Mouse (Mus musculus): ENCODE results near the gene Spag5. TPM values are rescaled to one million over a fixed set of nuclear protein-coding genes. Genes with fewer than 3 reads are reported as not detected.

The Spag5 gene
- polyA plus RNA-seq, 1 experiment from 2014 or later = 41.7 TPM

GRCm38 (mm10) chr11:78337040-78337439 lies 35.7 kb downstream of the Spag5 start:
- no peaks in the 10 kb centered on the region for H3K4me1 ChIP-seq (ENCODE audit: insufficient read depth, low read length)
- 93% methylated on average over 8 of the region's 8 CpGs for WGBS
- ATAC-seq (ENCODE audit: low FRiP score, low TSS enrichment) = no peak
- no peaks in the 10 kb centered on the region for H3K27me3 ChIP-seq (ENCODE audit: insufficient read depth, low read length)
- H3K27ac ChIP-seq (ENCODE audit: low read length) = no peak overlapping the region
- no peaks in the 10 kb centered on the region for H3K9me3 ChIP-seq (ENCODE audit: low read length)
- peaks cover 18% of the 10 kb centered on the region for H3K36me3 ChIP-seq (ENCODE audit: insufficient read depth, low read length)
- H3K4me2 ChIP-seq (replicated peaks; ENCODE audit: low read depth, low read length) = no peak overlapping the region
- no peak overlapping the region for H3K9ac ChIP-seq (replicated peaks; ENCODE audit: low read length)
- H3K4me3 ChIP-seq (ENCODE audit: low read length) = no peak overlapping the region

- Histone ChIP-seq H3K9me3 (ENCODE audit: low read length) (no peaks in the 10 kb centered on the region), H3K4me3 (ENCODE audit: low read length) (no peak overlapping the region)
Measured at GRCm38 (mm10) chr11:78341702-78342101, 40.4 kb downstream of the Spag5 start.

GRCm38 (mm10) chr11:78343381-78344327 lies 42.3 kb downstream of the Spag5 start, which contains the start of gene Unc119:
Gene Unc119 (plus strand): TSS chr11:78343482.
- peak; percentile 73 for ATAC-seq (ENCODE audit: low FRiP score, low TSS enrichment)
- Histone ChIP-seq H3K4me3 (ENCODE audit: low read length) (peak within 1 kb of the TSS; percentile 75), H3K4me2 (replicated peaks; ENCODE audit: low read depth, low read length) (peak within 1 kb of the TSS; percentile 80), H3K9me3 (ENCODE audit: low read length) (no peaks in the 10 kb centered on the region), H3K9ac (replicated peaks; ENCODE audit: low read length) (peak within 1 kb of the TSS; percentile 77), H3K27ac (ENCODE audit: low read length) (peak within 1 kb of the TSS; percentile 67), H3K36me3 (ENCODE audit: insufficient read depth, low read length) (peaks cover 11% of the 10 kb centered on the region; the same call in 1 of the 2 replicates), H3K27me3 (ENCODE audit: insufficient read depth, low read length) (no peaks in the 10 kb centered on the region), H3K4me1 (ENCODE audit: insufficient read depth, low read length) (peaks cover 31% of the 10 kb centered on the region)
- under 1% methylated on average over 60 of the region's 66 CpGs for WGBS

More at GRCm38 (mm10) chr11:78341702-78342101, 40.4 kb downstream of the Spag5 start:
- no peaks in the 10 kb centered on the region for H3K27me3 ChIP-seq (ENCODE audit: insufficient read depth, low read length)
- peaks cover 10% of the 10 kb centered on the region for H3K36me3 ChIP-seq (ENCODE audit: insufficient read depth, low read length)
- no peak overlapping the region for H3K27ac ChIP-seq (ENCODE audit: low read length)
- no peak for ATAC-seq (ENCODE audit: low FRiP score, low TSS enrichment)
- peaks cover 28% of the 10 kb centered on the region for H3K4me1 ChIP-seq (ENCODE audit: insufficient read depth, low read length)
- no peak overlapping the region for H3K4me2 ChIP-seq (replicated peaks; ENCODE audit: low read depth, low read length)
- H3K9ac ChIP-seq (replicated peaks; ENCODE audit: low read length) = no peak overlapping the region
- 73% methylated on average over 12 of the region's 12 CpGs for WGBS

DNA sequence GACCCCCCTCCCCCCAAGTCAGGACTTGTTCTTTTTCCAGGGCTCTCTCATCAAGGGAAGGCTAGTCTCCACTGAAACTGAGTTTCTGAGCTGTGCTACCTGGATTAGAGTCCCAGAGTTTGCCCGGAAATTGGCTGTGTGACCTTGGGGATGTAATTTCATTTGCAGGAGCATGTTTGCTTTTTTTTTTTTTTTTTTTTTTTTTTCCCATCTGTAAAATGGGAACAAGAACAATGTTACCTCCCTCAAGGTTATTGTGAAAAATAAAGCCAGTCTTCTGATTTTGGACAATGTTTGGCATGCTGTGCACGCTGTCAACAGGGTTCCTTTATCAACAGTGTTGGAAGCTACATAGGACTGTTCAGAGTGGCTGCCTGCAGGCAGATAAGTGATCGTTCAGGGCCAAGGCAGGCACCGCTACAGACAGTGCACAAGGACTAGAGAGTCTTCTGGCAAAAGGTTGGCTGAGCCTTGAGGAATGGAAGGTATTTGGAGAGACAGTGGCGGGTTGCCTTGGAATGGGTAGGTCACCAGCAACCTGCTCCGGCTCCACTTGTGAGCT lies 43.1 kb downstream of the Spag5 start:
- peak overlapping the region; percentile 80 for H3K4me2 ChIP-seq (replicated peaks; ENCODE audit: low read depth, low read length)
- peaks cover 10% of the 10 kb centered on the region; the same call in 1 of the 2 replicates for H3K36me3 ChIP-seq (ENCODE audit: insufficient read depth, low read length)
- H3K27ac ChIP-seq (ENCODE audit: low read length) = no peak overlapping the region; the same call in 1 of the 2 replicates
- ATAC-seq (ENCODE audit: low FRiP score, low TSS enrichment) = no peak
- H3K9ac ChIP-seq (replicated peaks; ENCODE audit: low read length) = peak overlapping the region; percentile 77
- peaks cover 31% of the 10 kb centered on the region for H3K4me1 ChIP-seq (ENCODE audit: insufficient read depth, low read length)
- WGBS = 76% methylated on average over 6 of the region's 6 CpGs
- no peaks in the 10 kb centered on the region for H3K27me3 ChIP-seq (ENCODE audit: insufficient read depth, low read length)
- peak overlapping the region; percentile 75 for H3K4me3 ChIP-seq (ENCODE audit: low read length)
- no peaks in the 10 kb centered on the region for H3K9me3 ChIP-seq (ENCODE audit: low read length)

DNA sequence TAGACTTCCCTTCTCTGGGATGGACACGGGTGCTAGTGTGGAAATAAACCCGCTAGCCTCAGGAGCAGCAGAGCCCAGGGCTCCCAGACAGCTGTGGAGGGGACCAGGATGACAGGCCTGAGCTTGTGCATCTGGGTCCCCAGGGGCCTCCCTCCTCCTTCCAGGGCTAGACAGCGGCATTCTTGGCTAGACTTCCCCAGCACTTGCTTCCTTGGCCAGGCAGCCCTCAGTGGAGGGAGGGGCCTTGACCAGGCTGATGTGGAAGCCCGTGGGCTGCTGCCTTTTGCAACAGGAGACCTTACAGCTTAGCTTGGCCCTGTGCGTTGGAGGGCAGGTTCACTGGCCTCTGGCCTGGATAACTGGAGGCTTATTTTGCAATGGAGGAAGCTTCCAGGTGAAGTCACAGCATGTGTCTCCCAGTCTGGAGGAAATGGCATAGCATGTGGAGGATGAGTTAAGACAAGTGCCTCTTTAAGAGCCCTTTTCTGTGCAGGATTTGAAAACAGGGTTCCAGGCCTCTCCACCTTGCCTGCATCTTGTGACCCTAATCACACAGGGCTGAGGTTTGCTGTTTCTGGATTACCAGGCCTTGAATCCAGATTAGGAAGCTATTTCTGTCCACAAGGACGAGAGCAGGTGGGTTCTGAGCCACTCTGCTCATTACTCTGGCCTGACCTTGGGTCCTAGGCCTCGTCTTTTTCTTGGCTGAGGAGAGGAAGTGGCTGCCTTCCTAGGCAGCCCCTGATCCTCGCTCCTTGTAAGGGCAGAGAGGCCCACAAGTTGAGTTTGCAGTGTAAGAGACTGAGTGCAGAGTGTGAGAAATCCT lies 43.8 kb downstream of the Spag5 start:
- WGBS = 45% methylated on average over 8 of the region's 8 CpGs
- peak overlapping the region; percentile 75; the same call in 1 of the 2 replicates for H3K4me3 ChIP-seq (ENCODE audit: low read length)
- no peak overlapping the region for H3K27ac ChIP-seq (ENCODE audit: low read length)

DNA sequence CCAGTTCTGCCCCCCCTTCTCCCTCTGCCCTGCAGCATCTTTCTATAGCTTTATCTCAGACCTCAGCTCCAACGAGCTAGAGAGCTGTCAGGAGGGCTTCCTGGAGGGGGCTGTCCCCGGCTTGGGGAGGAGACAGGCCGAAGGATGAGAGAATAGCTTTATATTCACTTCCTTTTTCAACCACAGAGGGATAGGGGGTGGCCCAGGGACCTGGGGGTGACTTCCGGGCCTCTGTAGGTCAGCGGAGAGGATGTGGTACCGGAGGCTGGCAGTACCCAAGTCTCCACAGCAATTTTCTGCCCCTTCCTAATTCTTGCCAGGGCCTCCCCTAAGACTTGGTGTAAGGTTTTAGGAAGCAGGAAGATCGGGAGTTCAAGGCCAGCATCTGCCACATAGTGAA lies 44.5 kb downstream of the Spag5 start:
- WGBS = 75% methylated on average over 7 of the region's 7 CpGs
- H3K4me3 ChIP-seq (ENCODE audit: low read length) = no peak overlapping the region

More for the DNA sequence above, 43.8 kb downstream of the Spag5 start:
- H3K9ac ChIP-seq (replicated peaks; ENCODE audit: low read length) = peak overlapping the region; percentile 3; the same call in 1 of the 2 replicates
- peaks cover 9% of the 10 kb centered on the region; the same call in 1 of the 2 replicates for H3K36me3 ChIP-seq (ENCODE audit: insufficient read depth, low read length)
- H3K4me2 ChIP-seq (replicated peaks; ENCODE audit: low read depth, low read length) = peak overlapping the region; percentile 80; the same call in 1 of the 2 replicates
- H3K27me3 ChIP-seq (ENCODE audit: insufficient read depth, low read length) = no peaks in the 10 kb centered on the region
- no peaks in the 10 kb centered on the region for H3K9me3 ChIP-seq (ENCODE audit: low read length)
- H3K4me1 ChIP-seq (ENCODE audit: insufficient read depth, low read length) = peaks cover 37% of the 10 kb centered on the region
- peak; percentile 22; the same call in 1 of the 2 replicates for ATAC-seq (ENCODE audit: low FRiP score, low TSS enrichment)

GRCm38 (mm10) chr11:78346326-78347069 lies 45.2 kb downstream of the Spag5 start:
- Histone ChIP-seq H3K36me3 (ENCODE audit: insufficient read depth, low read length) (peaks cover 7% of the 10 kb centered on the region; the same call in 1 of the 2 replicates), H3K4me1 (ENCODE audit: insufficient read depth, low read length) (peaks cover 37% of the 10 kb centered on the region), H3K4me3 (ENCODE audit: low read length) (no peak overlapping the region), H3K27ac (ENCODE audit: low read length) (no peak overlapping the region), H3K27me3 (ENCODE audit: insufficient read depth, low read length) (no peaks in the 10 kb centered on the region), H3K4me2 (replicated peaks; ENCODE audit: low read depth, low read length) (no peak overlapping the region), H3K9me3 (ENCODE audit: low read length) (no peaks in the 10 kb centered on the region), H3K9ac (replicated peaks; ENCODE audit: low read length) (peak overlapping the region; percentile 23)
- no peak for ATAC-seq (ENCODE audit: low FRiP score, low TSS enrichment)
- 84% methylated on average over 6 of the region's 6 CpGs for WGBS

More for the DNA sequence above, 44.5 kb downstream of the Spag5 start:
- Histone ChIP-seq H3K36me3 (ENCODE audit: insufficient read depth, low read length) (peaks cover 7% of the 10 kb centered on the region; the same call in 1 of the 2 replicates), H3K27ac (ENCODE audit: low read length) (no peak overlapping the region), H3K27me3 (ENCODE audit: insufficient read depth, low read length) (no peaks in the 10 kb centered on the region), H3K4me2 (replicated peaks; ENCODE audit: low read depth, low read length) (no peak overlapping the region), H3K4me1 (ENCODE audit: insufficient read depth, low read length) (peaks cover 37% of the 10 kb centered on the region), H3K9me3 (ENCODE audit: low read length) (no peaks in the 10 kb centered on the region), H3K9ac (replicated peaks; ENCODE audit: low read length) (no peak overlapping the region)
- no peak for ATAC-seq (ENCODE audit: low FRiP score, low TSS enrichment)

GRCm38 (mm10) chr11:78347070-78347754 lies 45.9 kb downstream of the Spag5 start:
- Histone ChIP-seq H3K27ac (ENCODE audit: low read length) (no peak overlapping the region), H3K4me1 (ENCODE audit: insufficient read depth, low read length) (peaks cover 37% of the 10 kb centered on the region), H3K9ac (replicated peaks; ENCODE audit: low read length) (no peak overlapping the region), H3K36me3 (ENCODE audit: insufficient read depth, low read length) (peaks cover 7% of the 10 kb centered on the region; the same call in 1 of the 2 replicates), H3K4me2 (replicated peaks; ENCODE audit: low read depth, low read length) (no peak overlapping the region), H3K9me3 (ENCODE audit: low read length) (no peaks in the 10 kb centered on the region), H3K4me3 (ENCODE audit: low read length) (no peak overlapping the region), H3K27me3 (ENCODE audit: insufficient read depth, low read length) (no peaks in the 10 kb centered on the region)
- no peak for ATAC-seq (ENCODE audit: low FRiP score, low TSS enrichment)
- WGBS = 84% methylated on average over 10 of the region's 10 CpGs

All from kidney, embryonic 16.5 days (tissue).